Mouse (Mus musculus): ENCODE measurements around the gene Tfpt.
"Not testable (repeated sequence)": the region's sequence is repeated elsewhere in the genome, so short reads cannot be mapped to it uniquely, and the experiment has no call there.

The Tfpt gene

DNA sequence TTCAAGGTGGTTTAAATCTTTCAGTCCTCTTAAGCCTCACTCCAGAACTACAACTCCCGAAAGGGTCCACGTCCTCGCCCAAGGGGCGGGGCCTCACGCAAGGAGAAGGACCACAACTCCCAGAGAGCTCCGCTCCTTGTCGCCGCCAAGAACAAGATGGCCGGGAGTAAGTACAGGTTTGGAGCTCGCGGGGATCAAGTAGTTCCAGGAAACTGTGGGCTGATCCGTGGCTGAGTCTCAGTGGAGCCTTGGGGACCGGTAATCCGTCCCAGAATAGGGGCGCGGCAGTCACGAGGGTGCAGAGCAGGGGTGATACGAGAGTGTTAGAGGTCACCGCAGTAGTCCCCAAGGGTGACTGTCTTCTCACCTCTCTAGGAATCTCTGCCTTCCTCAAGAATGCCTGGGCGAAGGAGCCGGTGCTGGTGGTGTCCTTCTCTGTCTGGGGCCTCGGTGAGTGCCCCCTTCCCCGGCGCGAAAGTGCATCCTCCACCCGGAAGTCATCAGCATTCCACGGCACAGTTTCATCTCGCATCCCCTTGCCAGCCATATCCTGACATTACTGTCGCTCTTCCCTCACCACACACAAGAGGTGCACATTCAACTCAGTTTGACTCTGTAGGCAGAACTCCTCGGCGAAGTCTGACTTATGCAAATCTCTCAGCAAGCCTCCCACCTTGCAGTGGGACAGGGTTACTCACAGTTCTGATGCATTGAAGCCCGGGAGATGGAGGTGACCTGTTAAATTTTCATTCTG lies 12.3 kb downstream of the Tfpt start, which contains the start of gene Ndufa3:
TSS of gene Ndufa3 (plus strand) at position 132 of the 754 bp plus-strand sequence.
- ATAC-seq (ENCODE audit: low TSS enrichment), result peak; percentile 98

DNA sequence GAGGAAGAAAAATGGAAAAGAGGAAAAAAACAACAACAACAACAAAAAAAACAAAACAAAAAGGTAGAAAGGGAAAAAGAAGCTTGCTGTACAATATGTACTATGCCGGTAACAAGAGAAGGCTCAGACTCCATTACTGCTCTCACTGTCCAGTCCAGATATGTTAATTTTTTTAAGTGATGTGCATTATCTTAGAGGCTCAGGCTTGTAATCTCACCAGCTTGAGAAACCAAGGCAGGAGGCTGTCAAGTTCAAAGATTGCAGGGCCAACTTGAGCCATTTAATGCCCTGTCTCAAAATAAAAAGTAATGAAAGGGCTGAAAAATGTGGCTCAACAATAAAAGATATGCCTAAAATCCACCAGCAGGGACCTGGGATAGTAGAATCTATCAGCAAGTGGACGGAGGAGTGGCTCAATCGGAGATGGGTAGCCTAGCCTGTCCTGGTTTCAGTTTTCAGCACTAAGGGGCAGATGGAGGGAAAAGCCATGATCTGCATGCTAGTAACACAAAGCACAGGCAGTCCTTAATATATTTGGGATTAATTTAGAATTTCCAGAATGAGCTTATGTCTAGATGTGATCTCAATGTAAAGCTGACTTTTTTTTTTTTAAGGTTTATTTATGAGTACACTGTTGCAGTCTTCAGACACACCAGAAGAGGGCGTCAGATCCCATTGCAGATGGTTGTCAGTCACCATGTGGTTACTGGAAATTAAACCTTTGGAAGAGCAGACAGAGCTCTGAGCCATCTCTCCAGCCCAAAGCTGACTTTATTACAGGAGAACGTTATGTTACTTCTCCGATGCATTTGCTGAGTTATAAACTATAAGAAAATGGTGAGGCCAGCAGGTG lies 13.1 kb downstream of the Tfpt start:
- peak; percentile 11; the same call in 1 of the 2 replicates for ATAC-seq (ENCODE audit: low TSS enrichment)

DNA sequence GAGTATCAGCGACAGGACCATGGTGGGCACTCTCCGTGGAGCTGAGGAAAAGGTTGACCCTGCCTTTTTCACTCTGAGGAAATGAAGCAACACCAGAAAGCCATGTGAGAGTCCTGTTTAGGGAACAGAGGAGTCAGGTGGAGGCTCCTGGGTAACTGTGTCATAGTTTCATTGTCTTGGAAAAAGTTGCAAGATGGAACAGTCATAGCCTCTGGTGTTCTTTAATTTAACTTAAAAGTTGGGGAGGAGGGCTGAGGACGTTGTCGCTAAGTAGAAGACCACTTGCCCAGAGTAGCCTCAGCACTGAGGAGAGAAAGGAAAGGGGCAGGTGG lies 13.7 kb downstream of the Tfpt start, which contains the start of gene Oscar:
TSS of gene Oscar (minus strand) at position 101 of the 332 bp plus-strand sequence.
- no peak for ATAC-seq (ENCODE audit: low TSS enrichment)

DNA sequence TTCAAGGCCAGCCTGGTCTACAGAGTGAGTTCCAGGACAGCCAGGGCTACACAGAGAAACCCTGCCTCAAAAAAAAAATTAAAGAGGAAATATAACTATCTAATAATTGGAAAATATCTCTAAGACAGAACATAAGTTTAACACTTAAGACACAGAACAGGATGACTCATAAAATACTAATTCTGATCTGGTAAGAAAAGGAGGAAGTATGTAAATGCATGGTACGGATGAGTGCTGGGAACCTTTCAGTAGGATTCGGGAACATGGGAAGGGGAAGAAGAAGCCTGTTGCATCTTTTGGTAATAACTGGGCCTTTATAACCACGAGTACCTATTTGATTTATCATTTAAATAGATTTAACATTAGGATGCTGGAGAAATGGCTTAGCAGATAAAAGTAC lies 15.7 kb downstream of the Tfpt start:
- no peak for ATAC-seq (ENCODE audit: low TSS enrichment)

DNA sequence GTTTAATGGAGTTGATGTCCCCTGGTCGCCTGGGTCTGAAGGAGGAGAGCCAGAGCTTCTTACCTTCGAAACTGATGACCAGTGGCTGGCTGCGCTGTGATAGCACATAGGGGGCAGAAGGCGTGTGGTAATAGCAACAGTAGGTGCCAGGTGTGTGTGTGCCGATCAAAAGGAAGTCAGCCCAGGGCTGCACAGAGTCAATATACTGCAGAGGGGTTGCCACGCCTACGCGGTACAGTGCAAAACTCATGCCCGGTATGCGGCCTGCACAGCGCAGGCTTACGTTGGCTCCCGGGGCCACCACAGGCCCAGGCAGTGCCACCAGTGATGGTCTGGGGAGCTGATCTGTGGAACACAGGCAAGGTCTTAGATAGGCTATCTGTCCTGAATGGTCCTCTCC lies 18.7 kb downstream of the Tfpt start:
- no peak for ATAC-seq (ENCODE audit: low TSS enrichment)

DNA sequence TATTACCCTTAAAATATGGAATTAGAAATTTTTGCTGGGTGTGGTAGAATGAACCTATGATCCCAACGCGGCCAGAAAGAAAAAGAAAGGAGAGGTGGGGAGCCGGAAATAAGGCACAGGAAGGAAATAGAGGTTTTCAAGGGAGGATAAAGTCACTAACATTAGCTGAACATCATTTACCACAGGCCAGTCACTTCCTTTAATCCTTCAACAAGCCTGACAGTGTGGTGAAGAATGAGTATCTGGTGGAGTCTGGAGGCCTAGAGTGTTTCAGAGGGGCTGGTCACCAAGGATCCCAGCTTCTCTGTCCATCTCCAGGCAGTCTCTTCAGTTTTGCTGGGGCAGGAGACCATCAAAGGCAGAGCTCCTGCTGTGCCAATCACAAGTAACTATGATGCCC lies 19.3 kb downstream of the Tfpt start:
- ATAC-seq (ENCODE audit: low TSS enrichment), result no peak

DNA sequence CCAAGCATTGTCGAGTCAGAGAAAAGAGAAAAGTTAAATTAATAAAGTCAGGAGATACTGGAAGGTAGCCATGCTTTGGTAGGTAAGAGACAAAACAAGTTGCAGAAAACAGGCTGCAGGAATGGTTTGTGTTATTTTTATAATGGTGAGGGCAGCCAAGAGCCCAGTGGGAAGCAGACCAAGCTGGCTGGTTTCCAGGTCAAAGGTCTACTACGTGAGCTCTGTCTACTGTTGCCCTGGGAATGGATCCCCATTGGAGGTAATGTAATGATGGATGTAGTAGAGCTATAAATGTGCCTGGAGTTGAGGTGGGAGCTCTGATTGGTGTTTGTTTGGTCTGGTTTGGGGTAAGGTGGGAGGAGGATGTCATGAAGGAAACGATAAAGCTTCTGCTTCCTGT lies 20.6 kb downstream of the Tfpt start:
- no peak for ATAC-seq (ENCODE audit: low TSS enrichment)

DNA sequence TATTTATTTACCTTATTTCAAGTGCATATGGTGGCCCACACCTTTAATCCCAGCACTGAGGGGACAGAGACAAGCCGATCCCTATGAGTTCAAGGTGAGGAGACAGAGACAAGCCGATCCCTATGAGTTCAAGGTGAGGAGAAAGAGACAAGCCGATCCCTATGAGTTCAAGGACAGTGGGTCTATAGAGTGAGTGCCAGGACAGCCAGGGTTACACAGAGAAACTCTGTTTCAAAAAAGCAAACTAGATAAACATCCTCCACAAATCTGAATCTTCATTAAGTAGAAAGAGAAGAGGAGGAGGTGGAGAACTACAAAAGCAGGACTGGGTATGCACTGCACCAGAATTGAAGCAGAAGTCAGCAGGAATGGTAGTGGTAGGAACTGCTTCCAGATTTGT lies 21.1 kb downstream of the Tfpt start:
- ATAC-seq (ENCODE audit: low TSS enrichment), result no peak

DNA sequence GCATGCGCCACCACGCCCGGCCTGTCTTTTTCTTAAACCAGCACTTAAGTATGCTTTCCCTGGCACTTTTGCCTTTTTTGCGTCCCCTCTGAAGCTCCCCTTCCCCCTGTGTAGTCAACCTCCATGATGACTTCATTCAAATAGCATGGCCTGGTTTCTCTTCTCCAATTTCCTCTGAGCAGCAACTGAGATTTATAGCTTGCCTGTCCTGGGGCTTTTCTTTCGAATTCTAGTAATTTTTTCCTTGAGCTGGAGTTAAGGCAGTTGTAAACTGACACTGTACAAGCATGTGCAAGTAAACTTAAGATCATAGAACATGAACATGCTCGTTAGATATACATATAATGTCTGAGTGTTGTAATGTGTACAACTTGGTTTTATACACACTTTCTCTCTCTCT lies 22.3 kb downstream of the Tfpt start:
- ATAC-seq (ENCODE audit: low TSS enrichment), result no peak

DNA sequence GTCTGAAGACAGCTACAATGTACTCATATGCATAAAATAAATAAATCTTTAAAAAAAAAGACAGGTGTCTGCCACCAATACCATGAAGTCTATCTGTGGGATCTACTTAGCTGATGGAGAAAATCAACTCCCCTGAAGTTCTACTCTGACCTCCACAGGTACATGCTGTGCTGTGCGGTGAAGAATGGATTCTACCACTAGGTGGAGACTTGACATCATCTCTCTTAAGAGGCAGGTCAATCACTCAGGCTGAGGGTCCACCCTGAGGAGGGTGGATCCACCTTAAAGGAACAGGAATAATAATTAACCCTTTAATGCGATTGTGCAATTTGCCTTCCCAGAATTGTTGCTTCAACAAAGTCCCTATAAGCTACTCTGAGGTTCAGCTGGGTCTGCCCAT lies 22.9 kb downstream of the Tfpt start:
- no peak for ATAC-seq (ENCODE audit: low TSS enrichment)

DNA sequence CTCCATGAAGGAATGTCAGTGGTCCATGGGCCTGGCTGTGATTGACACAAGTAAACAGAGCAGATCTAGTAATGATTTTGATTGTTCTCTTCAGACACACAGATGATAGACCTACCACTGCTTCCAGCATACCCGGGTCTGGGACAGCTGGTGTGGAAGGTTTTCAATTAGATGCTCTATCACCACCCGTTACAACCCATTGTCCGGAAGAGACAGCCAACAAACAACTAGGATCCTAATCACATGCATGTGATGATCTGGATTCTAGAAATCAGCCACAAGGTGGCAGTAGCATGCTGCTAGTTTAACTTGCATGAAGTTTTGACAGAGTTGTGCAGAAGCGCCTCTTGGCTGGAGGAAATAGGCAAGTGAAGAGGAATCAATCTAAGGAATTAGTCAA lies 28.6 kb downstream of the Tfpt start:
- peak; percentile 62; the same call in 1 of the 2 replicates for ATAC-seq (ENCODE audit: low TSS enrichment)

DNA sequence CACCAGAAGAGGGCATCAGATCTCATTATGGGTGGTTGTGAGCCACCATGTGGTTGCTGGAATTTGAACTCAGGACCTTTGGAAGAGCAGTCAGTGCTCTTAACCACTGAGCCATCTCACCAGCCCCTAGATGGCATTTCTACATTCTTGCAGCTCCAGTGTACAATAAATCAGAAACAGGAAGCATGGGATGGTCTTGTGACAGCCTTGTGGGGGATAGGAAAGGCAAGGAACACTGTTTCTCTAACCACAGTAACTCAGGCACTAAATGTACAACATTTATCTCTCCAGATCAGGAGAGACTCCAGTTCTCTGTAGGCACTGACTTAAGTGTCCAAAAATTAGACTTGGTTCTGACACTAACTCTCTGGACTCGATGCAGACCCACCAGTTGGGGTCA lies 32.0 kb downstream of the Tfpt start:
- ATAC-seq (ENCODE audit: low TSS enrichment), result not testable (repeated sequence)

DNA sequence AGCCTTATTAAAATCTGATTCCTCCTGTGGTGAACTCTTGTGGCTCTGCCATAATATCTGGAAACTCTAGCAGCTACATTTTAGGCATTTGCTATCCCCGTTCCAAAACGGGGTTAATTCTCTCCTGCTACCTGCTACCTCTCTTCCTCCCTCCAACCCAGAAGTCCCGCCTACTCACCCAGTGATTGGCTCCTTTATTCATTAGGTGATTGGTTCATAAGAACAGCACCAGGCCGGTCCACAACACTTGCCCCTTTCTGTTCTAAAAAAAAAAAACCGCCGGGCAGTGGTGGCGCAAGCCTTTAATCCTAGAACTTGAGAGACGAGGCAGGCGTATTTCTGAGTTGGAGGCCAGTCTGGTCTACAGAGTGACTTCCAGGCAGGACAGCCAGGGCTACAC lies 34.6 kb downstream of the Tfpt start:
- ATAC-seq (ENCODE audit: low TSS enrichment), result no peak

DNA sequence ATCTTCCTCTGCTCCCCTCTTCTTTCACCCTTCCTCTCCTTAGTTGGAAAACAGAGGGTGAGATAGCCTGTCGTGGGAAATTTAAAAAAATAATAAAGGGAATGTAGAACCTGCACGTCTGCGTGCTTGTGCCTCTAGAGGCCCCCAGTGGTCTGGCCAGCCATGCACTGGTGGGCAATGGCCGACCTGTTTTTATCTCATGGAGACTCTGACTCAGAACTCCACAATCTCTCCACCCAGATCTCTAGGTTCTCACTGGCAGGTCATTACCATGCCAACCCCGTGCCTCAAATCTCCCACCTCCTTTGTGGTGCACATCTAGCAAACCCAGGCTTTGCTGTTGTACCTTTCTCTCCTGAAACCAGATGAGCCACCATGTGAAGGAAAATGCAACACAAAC lies 35.0 kb downstream of the Tfpt start:
- no peak for ATAC-seq (ENCODE audit: low TSS enrichment)

DNA sequence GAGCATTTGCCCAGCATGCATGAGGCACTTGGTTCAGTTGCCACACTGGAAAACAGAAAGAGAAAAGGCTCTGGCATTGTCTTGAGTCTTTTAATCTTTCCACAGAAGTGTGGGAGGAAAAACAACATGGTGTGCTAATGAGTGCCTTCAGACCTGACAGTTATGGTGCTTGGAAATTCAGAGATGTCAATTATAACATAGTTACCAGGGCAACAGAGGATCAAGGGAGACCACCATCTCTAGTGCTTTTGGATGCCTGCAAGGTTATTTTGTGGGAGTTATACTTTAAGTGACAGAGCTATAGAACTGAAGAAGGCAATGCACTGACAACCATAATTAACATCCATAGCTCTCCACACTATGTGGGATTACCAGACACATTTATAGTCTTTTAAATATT lies 35.9 kb downstream of the Tfpt start:
- no peak for ATAC-seq (ENCODE audit: low TSS enrichment)

DNA sequence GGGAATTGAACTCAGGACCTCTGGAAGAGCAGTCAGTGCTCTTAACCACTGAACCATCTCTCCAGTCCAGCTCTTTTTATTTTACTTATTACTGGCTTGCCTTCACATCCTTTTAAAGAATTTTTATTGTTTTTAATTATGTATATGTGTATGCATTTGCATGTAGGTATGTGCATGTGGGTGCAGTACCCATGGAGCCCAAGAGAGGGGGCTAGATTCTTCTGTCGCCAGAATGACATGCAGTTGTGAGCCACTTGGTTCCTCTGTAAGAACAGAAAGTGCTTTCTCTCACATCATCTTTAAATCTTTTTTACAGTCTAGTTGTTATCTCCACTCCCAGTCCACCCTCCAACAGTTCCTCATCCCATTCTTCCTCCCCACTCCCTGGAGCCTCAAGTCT lies 38.2 kb downstream of the Tfpt start:
- ATAC-seq (ENCODE audit: low TSS enrichment), result no peak

DNA sequence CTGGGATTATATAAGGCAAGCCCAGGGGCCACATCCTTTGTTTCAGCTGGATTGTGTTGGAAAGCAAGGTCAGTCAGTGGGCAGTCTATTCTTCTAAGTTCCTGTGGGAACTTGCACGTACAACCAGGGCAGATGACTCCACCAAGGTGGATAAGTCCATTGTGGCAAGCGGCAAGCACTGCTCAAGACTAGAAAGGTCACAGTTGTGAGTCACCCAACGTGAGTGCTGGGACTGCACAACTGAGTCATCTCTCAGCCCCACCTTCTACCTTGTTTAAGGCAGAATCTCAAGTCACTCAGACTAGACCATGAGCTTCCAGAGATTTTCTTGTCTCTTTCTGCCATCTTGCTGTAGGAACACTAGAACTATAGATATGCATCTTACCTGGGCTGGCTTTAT lies 39.2 kb downstream of the Tfpt start:
- no peak for ATAC-seq (ENCODE audit: low TSS enrichment)

DNA sequence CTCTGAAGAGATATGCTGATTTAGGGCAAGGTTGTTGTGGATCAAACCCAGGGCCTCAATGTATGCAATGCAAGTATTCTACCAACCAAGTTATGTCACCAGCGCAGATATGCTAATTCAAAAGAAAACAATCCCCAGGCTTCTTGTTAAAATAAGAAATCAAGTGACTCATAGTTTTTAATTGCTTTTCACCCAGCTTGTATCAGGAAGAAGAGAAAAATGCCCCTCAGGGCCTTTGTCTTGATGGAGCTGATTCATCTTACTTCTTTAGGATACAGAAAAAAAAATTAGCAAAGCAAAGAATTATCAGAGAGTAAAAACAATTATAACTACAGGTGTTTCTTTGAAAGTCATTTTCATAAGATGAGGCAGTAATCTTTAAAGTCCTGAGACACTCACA lies 42.4 kb downstream of the Tfpt start:
- no peak for ATAC-seq (ENCODE audit: low TSS enrichment)

DNA sequence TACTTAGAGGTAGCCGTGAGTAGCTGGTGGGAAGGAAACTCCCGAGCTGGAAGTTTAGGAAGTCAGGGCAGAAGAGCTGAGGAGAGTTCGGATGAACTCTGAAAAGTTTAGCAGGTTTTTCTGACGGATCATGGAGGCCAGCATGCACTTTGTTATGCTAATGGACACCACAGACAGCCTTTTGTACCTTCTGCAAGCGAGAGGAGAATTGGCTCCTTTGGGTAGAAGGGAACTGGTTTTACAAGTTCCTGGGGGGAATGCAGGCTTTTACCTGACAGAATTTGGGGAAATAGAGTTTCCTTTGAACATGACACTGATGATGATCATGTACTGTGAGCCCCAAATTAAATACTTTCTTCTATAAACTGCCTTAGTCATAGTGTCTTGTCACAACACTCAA lies 43.5 kb downstream of the Tfpt start:
- ATAC-seq (ENCODE audit: low TSS enrichment), result no peak

DNA sequence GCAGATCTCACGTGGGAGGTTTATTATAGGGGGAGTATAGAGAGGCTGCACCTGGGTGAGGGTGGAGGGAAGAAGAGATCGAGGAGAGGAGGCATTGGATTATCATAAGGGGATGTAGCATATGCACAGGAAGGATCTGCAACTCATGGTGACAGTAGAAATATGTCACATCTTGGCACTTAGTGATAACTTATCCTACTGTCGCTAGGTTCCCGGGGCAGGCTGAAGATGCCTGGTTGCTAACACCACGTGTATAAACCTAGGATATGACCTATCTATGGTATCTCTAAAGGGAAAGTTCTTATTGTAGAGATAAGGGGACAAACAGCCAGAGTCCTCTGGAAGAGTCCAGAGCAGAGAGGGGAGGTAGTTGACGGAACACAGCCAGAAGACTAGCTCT lies 44.0 kb downstream of the Tfpt start:
- no peak for ATAC-seq (ENCODE audit: low TSS enrichment)

DNA sequence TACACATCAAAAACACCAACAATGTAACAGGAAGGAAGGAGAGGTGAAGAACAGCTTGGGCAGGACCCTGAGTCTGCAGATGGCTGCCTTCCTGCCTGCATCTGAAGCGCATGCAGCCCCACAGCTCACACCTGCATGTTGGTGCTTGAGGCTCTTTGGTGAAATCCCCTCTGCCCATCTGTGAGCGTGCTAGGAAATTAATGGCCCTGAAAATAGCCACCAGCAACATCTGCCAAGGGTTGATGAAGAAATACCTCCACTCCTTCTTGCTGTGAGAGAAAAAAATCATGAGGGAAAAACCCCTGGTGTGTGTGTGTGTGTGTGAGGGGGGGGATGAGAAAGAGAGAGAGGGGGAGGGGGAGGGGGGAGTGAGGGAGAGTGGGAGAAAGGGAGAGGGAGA lies 49.7 kb downstream of the Tfpt start:
- ATAC-seq (ENCODE audit: low TSS enrichment), result no peak

DNA sequence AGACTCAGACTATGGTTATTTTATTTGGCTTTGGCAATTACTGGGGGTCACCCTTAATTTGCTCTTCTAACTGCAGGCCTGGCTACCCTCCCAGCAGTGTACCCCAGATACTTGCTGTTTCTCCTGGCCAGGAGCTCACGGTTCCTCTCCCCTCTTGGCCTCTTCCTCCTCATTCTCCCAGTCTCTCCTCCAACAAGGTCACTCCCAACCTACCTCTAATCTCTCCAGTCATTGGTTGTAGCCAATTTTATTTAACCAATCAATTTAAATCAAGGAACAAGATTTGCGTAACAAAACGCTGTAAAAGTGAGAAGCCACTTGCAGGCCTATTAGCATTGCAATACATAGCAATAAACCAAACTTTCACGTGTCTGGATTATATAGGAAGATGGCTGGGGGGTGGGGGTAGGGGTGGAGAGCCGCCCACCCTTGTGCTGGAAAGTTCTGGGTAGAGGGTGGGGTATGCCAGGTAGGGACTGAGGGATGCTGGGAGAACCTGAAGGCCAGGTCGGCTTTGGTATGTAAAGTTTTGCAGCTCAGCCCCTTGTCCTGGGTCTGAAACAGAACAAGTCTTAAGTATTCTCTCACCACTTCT lies 50.7 kb downstream of the Tfpt start:
- no peak for ATAC-seq (ENCODE audit: low TSS enrichment)

DNA sequence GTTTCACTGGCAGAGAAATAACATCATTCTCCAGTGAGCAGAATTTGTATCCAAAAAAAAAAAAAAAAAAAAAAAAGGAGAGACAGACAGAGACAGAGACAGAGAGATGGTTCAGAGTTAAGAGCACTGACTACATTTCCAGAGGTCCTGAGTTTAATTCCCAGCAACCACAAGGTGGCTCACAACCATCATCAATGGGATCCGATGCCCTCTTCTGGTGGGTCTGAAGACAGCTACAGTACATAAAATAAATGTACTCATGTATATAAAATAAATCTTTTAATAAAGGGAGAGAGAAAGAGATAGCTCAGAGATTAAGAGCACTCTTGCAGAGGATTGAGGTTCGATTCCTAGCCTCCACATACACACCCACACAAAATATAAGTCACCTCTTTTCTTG lies 51.5 kb downstream of the Tfpt start:
- ATAC-seq (ENCODE audit: low TSS enrichment), result no peak
